18 mouse cellular contexts compared by ENCODE assay signal in the genomic region with DNA sequence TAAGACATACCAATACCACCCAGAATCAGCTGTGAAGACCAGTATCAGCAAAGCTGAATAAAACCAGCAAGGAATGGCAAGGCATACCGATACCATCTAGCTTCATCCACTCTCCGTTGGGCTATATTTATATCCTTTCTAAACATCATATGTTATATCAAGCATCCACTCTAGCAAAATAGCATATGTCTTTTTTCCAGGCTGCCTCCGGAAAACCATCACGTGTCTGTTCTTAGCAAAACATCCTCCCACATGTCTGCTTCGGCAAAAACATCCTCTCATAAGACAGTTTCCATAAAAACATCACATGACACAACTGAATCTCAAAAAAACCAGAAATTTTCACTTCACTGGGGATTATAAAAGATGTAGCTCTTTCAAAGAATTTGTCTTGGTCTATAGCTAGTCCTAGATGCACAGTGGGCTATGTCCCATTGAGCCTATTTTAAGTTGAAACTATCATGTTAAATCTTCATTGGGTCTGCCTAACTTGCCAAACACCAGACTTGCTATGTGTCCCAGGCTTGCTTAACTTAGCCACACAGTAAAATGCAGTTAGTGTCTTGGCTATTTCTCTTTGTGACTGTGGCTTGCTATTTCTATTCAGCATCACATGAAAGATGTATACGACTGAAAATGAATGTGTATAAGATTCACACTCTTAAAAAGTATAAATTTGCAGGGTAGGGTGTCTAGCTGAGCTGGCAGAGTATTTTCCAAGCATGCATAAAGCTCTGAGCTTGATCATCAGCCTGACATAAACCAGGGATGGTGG.
"Had no signal": no experiment of that assay in that cellular context is flagged by ENCODE, and none has a peak within 500 bp of the region (broad histone marks: within the 10 kb centered on the region; RNA-seq: fewer than 3 reads in every experiment).

No protein-coding gene starts in this region.

- H3K27me3 ChIP-seq: liver, embryonic 13.5 days; neural tube, embryonic 12.5 days; neural tube, embryonic 15.5 days; stomach, embryonic 15.5 days had no signal

- H3K27ac ChIP-seq: liver, embryonic 13.5 days; neural tube, embryonic 12.5 days; neural tube, embryonic 15.5 days; stomach, embryonic 15.5 days had no signal

- H3K4me1 ChIP-seq: liver, embryonic 13.5 days; neural tube, embryonic 12.5 days; neural tube, embryonic 15.5 days; stomach, embryonic 15.5 days had no signal

- H3K4me2 ChIP-seq: liver, embryonic 13.5 days; midbrain, embryonic 11.5 days; neural tube, embryonic 12.5 days; neural tube, embryonic 15.5 days; stomach, embryonic 15.5 days had no signal

- H3K36me3 ChIP-seq: liver, embryonic 13.5 days; neural tube, embryonic 12.5 days; neural tube, embryonic 15.5 days; stomach, embryonic 15.5 days had no signal

- H3K9ac ChIP-seq: liver, embryonic 13.5 days; neural tube, embryonic 12.5 days; neural tube, embryonic 15.5 days; stomach, embryonic 15.5 days had no signal

- DNase-seq: kidney, adult 9 months; kidney, postnatal 14 days; kidney, postnatal 4 days; layer of hippocampus, adult 9-11 months; liver, embryonic 13.5 days; lung, adult 2 months; lung, postnatal 14 days; lung, postnatal 4 days; midbrain, embryonic 14.5 days; right cerebral cortex, adult 18-20 months; right cerebral cortex, postnatal 14 days; spleen, adult 18-20 months; thymus, adult 18-20 months; thymus, postnatal 36 days had no signal

- H3K4me3 ChIP-seq: liver, embryonic 13.5 days; neural tube, embryonic 12.5 days; neural tube, embryonic 15.5 days; stomach, embryonic 15.5 days had no signal

- H3K9me3 ChIP-seq: liver, embryonic 13.5 days; neural tube, embryonic 12.5 days; neural tube, embryonic 15.5 days; stomach, embryonic 15.5 days had no signal
